Mouse (Mus musculus) adipocyte (in vitro differentiated cells): ENCODE measurements around the gene Efna5.

Experiments
- DNase-seq: peaks from one replicate; pipeline ENCODE4 v3.0.0-alpha.2; 2016; ENCODE audit warnings: low spot score

Gene Efna5

DNA sequence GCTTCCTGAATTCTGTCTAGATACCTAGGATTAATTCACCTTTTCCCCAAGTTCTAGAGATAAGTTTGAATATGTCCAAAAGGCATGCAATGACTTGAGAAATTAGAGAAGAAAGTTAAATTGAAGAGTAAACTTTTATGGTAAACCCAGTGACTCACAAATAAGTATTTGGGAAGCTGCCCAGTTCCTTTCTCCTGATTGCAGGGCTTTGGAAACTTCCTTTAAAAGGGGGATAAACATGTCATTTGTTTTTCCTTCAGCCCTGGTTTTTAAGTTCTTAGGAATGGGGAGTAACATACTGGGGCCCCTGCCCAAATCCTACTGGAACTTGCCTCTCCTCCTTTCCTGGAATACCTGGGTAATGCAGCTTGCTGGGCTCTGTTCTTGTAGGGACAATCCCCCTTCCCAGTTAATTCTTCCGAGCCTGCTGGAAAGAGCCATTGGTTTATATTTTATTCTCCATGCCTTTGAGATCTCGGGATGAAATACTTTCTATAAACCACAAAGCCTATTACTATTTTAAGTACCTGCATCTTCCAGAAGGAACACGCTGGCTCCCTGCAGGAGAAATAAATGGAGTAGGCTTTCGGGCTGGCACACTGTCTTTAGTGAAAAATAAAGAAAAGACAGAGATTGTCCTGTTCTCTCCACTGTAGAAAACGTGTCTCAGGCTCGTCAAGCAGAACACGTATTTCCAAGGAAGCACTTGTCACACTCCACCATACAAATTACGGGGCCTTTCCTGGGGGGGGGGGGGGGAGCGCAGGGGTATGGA, 282.2 kb downstream of the Efna5 start:
- peak; percentile 37 for DNase-seq

- DNase-seq, result no peak
These were observed 288.6 kb downstream of the Efna5 start for GRCm38 (mm10) chr17:62592436-62593074.

GRCm38 (mm10) chr17:62591581-62592435, 289.3 kb downstream of the Efna5 start:
- DNase-seq, result peak; percentile 40

DNA sequence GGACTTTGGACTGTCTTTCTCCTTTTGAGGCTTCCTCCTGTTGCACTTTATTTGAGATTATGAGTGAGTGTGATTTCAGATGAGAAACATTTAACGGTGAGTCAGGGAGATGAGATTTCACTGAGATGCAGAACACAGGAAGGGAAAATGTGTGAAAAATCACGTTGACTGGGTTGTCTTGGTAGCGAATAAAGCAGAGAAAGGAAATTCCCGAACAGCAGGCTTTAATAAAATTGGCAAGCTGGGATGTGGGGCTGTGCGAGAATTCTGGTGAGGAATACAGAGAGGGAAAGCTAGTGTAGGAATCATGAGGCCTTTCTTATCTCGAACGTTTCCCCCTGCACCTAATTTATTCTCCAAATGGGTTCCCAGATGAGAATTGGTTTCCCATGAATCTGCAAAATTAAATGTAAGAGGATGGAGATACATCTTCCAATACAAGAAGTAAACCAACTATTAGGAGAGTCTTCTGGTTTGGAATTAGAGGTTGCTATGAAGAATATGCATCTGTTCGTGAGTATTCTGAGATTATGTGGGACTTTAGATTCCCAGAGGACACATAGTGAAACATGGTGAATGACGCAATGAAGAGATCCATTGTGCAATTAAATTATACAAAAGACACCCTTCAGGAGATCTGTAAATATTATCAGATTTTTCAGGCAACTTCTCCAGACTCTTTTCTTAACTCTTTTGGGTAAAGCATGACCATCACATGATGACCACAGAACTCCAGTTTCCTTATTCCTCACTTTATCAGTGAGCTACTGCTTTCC, 290.2 kb downstream of the Efna5 start:
- DNase-seq, result peak; percentile 37

GRCm38 (mm10) chr17:62580127-62580526, 301.0 kb downstream of the Efna5 start:
- DNase-seq, result no peak

GRCm38 (mm10) chr17:62579618-62580017, 301.5 kb downstream of the Efna5 start:
- DNase-seq, result no peak

DNA sequence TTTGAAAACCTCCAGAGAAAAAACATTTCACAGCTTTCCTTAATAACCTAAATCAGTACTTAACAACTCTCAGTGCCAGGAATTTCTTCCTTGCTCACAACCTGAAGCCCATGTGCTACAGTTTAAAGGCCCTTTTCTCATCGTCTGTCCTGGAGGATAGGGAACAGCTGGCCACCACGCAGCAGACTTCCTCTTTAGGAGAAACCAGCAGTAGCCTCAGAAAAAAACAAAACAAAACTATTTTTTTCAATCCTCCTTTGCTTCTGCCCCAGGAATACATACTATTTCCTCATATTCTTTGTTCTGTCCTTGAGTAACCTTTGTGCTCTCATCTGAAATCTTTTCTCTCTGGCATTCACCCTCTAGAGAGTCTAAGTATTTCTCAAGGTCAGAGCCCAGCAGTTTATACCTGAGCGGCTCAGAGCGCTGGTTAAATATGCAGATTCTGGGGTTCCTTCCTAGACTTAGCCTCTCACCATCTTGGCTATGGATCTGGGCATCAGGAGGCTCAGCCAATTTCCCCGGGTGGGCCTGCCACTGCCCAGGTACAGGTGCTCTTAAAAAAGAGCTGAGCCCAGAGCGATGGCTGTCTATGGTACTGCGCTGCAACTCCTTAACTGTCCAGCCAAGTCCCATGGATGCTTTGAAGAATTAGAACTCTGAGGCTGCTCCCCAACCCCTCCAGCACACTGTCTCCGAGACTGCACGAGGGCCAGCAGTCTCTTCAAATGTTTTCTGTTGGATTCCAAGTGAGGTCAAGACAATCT, 306.4 kb downstream of the Efna5 start:
- DNase-seq, result no peak

DNA sequence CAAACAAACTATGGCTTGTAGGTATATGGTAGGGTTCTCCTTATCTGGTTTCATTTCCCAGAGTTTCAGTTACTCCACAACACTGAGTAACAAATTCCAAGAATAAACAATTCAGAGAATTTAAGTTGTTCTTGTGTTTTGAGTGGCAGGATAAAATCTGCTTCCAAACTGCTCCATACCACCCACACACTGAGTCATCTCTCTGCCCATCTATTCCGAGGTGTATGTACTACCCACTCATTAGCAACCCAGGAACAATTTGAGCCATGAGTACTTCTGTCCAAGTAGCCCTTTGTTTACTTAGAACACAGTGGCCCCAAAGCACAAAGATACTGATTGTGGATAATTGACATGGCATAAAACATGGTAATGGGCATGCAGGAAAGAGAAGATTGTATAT, 311.0 kb downstream of the Efna5 start:
- DNase-seq, result no peak

DNA sequence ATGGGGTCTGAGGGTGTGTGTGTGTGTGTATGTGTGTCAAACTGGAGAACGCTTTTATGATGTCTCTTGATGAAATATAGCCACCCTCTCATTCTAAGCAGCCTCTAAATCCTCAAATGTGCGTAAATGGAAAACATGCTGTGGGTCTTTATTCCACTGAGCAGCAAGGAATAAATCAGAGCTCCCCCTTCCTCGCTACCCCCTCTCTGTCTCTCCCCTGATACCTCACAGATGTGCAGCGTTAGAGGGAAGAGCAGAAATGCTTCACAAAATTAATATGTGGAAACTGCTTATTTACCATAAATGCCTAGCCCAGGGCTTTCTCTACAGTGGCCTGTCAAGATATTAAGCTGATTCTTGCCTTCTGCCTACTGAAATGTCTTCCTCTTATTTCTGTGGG, 313.1 kb downstream of the Efna5 start:
- no peak for DNase-seq

DNA sequence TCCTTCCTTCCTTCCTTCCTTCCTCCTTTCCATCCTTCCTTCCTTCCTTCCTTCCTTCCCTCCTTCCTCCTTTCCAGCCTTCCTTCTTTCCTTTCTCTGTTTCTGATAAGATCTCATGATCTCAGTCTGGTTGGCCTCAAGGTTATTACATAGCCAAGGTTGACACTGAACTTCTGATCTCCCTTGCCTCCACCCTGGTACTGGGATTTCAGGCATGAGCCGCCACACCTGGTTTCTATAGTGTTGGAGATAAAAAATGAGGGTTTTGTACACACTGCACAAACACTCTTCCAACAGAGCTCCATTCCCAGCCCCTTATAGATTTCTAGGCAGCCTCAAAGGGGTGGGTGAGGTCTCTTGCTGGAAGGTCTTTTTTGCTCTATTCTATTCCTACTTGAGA, 315.5 kb downstream of the Efna5 start:
- no peak for DNase-seq

DNA sequence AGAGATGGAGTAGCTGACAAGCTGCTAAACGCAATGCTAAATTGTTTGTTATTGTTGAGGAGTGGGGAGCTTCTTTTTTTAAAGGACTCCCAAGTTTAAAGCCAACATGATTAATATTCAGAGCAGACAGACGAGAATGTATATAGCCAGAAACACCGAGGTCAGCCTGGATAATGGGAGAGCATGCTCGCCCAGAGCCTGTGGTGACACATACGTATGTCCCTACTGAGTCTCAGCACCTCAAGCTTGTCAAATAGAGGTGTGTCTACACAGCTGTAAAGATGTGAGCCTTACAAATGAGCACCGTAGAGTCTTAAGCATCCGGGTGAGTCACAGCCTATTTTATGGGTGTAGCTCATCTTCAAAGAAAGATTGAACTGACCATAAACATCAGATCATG, 318.7 kb downstream of the Efna5 start:
- no peak for DNase-seq

DNA sequence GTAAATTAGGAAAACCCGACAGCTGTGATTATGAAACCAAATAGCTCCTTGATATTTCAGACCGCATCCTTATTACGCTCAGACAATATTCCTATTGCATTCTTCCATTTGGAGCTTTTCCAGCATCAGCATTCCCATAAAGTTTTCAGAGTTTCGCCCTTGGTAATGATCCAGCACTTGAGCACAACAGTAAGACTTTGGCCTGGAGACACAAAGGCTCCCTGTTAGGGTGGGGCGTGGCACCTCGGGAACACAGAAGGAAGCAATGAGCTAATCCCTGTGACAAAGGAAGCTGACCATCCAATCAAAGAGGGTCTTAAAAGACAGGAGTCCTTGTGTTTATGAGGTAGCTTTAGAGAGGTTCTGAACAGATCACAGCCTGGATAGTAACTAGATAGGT, 323.9 kb downstream of the Efna5 start:
- no peak for DNase-seq
